Mouse (Mus musculus): ENCODE data around the gene Krtap28-13. TPM values are rescaled to one million over a fixed set of nuclear protein-coding genes. Genes with fewer than 3 reads are reported as not detected.

The Krtap28-13 gene
- polyA plus RNA-seq, 1 experiment from 2014 or later, result not detected

DNA sequence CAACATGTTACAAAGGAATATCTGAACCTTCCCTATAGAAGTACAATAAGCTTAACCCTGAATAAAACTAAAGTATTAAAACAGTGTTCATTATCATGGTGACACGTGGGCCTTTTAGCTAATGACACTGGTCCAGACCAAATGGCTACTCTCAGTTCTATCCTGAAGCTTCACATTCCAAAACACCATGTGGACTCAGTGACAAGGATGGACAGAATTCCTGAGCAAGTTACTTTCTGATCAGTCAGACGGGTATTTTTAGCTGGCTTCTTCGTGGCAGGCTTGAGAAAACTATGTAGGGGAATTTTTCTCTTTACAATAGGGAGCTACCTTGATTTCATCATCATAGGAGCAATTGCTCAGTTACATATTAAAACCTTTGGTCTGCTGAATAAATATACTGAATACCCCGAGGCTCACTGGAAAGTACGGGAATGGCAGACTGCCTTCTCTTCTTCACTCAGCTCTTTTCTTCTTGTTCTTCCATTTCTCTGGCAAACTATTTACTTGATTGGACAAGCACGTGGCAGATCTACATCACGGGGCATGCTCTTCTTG lies 38.9 kb downstream of the Krtap28-13 start:
- ATAC-seq (ENCODE audit: low FRiP score, low read depth), result no peak
- H3K9me3 ChIP-seq, result no peaks in the 10 kb centered on the region
- no peak overlapping the region for H3K4me2 ChIP-seq (replicated peaks)
- H3K4me1 ChIP-seq, result no peaks in the 10 kb centered on the region
- 83% methylated on average over 7 of the region's 7 CpGs for WGBS
- H3K27me3 ChIP-seq, result no peaks in the 10 kb centered on the region
- no peak overlapping the region for H3K4me3 ChIP-seq
- no peaks in the 10 kb centered on the region for H3K36me3 ChIP-seq
- no peak overlapping the region for H3K27ac ChIP-seq (replicated peaks)
- no peak overlapping the region for H3K9ac ChIP-seq (replicated peaks)

GRCm38 (mm10) chr1:83101891-83102290 lies 41.2 kb downstream of the Krtap28-13 start:
- WGBS, result 71% methylated on average over 3 of the region's 3 CpGs
- ATAC-seq (ENCODE audit: low FRiP score, low read depth), result no peak
- H3K9me3 ChIP-seq, result no peaks in the 10 kb centered on the region
- H3K27ac ChIP-seq (replicated peaks), result no peak overlapping the region
- H3K9ac ChIP-seq (replicated peaks), result no peak overlapping the region
- no peak overlapping the region for H3K4me3 ChIP-seq
- no peaks in the 10 kb centered on the region for H3K27me3 ChIP-seq
- H3K4me1 ChIP-seq, result no peaks in the 10 kb centered on the region
- no peak overlapping the region for H3K4me2 ChIP-seq (replicated peaks)
- no peaks in the 10 kb centered on the region for H3K36me3 ChIP-seq

GRCm38 (mm10) chr1:83105464-83105863 lies 44.7 kb downstream of the Krtap28-13 start:
- Histone ChIP-seq H3K4me2 (replicated peaks) (no peak overlapping the region), H3K27ac (replicated peaks) (no peak overlapping the region), H3K9ac (replicated peaks) (no peak overlapping the region), H3K4me3 (no peak overlapping the region), H3K27me3 (no peaks in the 10 kb centered on the region), H3K9me3 (no peaks in the 10 kb centered on the region), H3K36me3 (no peaks in the 10 kb centered on the region), H3K4me1 (no peaks in the 10 kb centered on the region)
- no peak for ATAC-seq (ENCODE audit: low FRiP score, low read depth)
- 85% methylated on average over 1 of the region's 1 CpGs for WGBS

- no peak overlapping the region for H3K9ac ChIP-seq (replicated peaks)
Measured at GRCm38 (mm10) chr1:83107410-83107978, 46.8 kb downstream of the Krtap28-13 start.

DNA sequence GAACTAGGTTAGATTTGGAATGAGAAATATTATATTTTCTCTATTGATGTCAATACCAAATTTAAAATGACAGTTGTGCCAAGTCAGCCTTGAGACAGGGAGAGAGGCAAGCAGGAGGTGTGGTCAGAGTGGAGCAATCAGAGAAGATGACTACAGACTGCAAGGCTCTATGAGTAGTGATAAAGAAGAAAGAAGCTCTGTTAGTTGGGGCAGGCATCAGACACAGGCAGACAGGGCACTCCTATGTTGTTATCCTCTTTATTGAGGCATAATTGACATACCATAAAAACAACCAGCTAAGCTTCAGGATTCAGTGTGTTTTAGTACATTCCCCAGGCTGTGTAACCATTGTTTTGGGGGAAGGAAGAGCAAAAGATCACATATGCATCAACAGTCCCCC lies 50.3 kb downstream of the Krtap28-13 start:
- Histone ChIP-seq H3K4me1 (no peaks in the 10 kb centered on the region), H3K36me3 (no peaks in the 10 kb centered on the region), H3K4me3 (no peak overlapping the region), H3K9ac (replicated peaks) (no peak overlapping the region), H3K9me3 (no peaks in the 10 kb centered on the region), H3K27ac (replicated peaks) (no peak overlapping the region), H3K27me3 (no peaks in the 10 kb centered on the region), H3K4me2 (replicated peaks) (no peak overlapping the region)
- ATAC-seq (ENCODE audit: low FRiP score, low read depth), result no peak

More at GRCm38 (mm10) chr1:83107410-83107978, 46.8 kb downstream of the Krtap28-13 start:
- ATAC-seq (ENCODE audit: low FRiP score, low read depth), result no peak
- Histone ChIP-seq H3K27me3 (no peaks in the 10 kb centered on the region), H3K36me3 (no peaks in the 10 kb centered on the region), H3K4me1 (no peaks in the 10 kb centered on the region), H3K27ac (replicated peaks) (no peak overlapping the region), H3K4me2 (replicated peaks) (no peak overlapping the region), H3K9me3 (no peaks in the 10 kb centered on the region), H3K4me3 (no peak overlapping the region)
- WGBS, result 83% methylated on average over 5 of the region's 5 CpGs

Other genes starting within 250 kb of the Krtap28-13 start
- gene Agfg1, start 221.4 kb upstream of the Krtap28-13 start, polyA plus RNA-seq (2016; fragmentation: Nextera tagmentation; extraction: Ambion mirVana), result 40.7 and 45.3 TPM in 2 replicates
- not detected in 2 replicates for gene A030005L19Rik, start 147.6 kb upstream of the Krtap28-13 start, polyA plus RNA-seq (2016; fragmentation: Nextera tagmentation; extraction: Ambion mirVana)
- gene A030014E15Rik, start 136.0 kb upstream of the Krtap28-13 start, polyA plus RNA-seq (2016; fragmentation: Nextera tagmentation; extraction: Ambion mirVana), result not detected in 2 replicates
- gene Gm6217, start 129.5 kb upstream of the Krtap28-13 start, polyA plus RNA-seq (2016; fragmentation: Nextera tagmentation; extraction: Ambion mirVana), result not detected in 2 replicates
- not detected in 2 replicates for gene A030003K21Rik, start 117.5 kb upstream of the Krtap28-13 start, polyA plus RNA-seq (2016; fragmentation: Nextera tagmentation; extraction: Ambion mirVana)
- gene Gm7544, start 104.9 kb upstream of the Krtap28-13 start, polyA plus RNA-seq (2016; fragmentation: Nextera tagmentation; extraction: Ambion mirVana), result not detected in 2 replicates
- gene Gm47955, start 100.6 kb upstream of the Krtap28-13 start, polyA plus RNA-seq (2016; fragmentation: Nextera tagmentation; extraction: Ambion mirVana), result not detected in 2 replicates
- gene Gm47959, start 60.4 kb upstream of the Krtap28-13 start, polyA plus RNA-seq (2016; fragmentation: Nextera tagmentation; extraction: Ambion mirVana), result not detected in 2 replicates
- gene Slc19a3, start 22.5 kb upstream of the Krtap28-13 start, polyA plus RNA-seq (2016; fragmentation: Nextera tagmentation; extraction: Ambion mirVana), result 0.29 and 0.51 TPM in 2 replicates
- not detected in 2 replicates for gene Krtap28-10, start 18.4 kb upstream of the Krtap28-13 start, polyA plus RNA-seq (2016; fragmentation: Nextera tagmentation; extraction: Ambion mirVana)
- gene Gm47969, start 16.0 kb upstream of the Krtap28-13 start, polyA plus RNA-seq (2016; fragmentation: Nextera tagmentation; extraction: Ambion mirVana), result not detected in 2 replicates
- gene A030005K14Rik, start 1.6 kb upstream of the Krtap28-13 start, polyA plus RNA-seq (2016; fragmentation: Nextera tagmentation; extraction: Ambion mirVana), result not detected in 2 replicates
- not detected in 2 replicates for gene Ccl20, start 55.8 kb downstream of the Krtap28-13 start, polyA plus RNA-seq (2016; fragmentation: Nextera tagmentation; extraction: Ambion mirVana)
- gene Daw1, start 98.8 kb downstream of the Krtap28-13 start, polyA plus RNA-seq (2016; fragmentation: Nextera tagmentation; extraction: Ambion mirVana), result 0.63 TPM in 1 of 2 replicates, not detected in the other

Data from midbrain, embryonic 12.5 days (tissue).